Mouse (Mus musculus): ENCODE measurements around the gene Vsx2. TPM values are rescaled to one million over a fixed set of nuclear protein-coding genes. Genes with fewer than 3 reads are reported as not detected.

The Vsx2 gene
- polyA plus RNA-seq (2014; fragmentation: Illumina TruSeq; extraction: RNeasy Lipid Tissue Mini Kit (QIAGEN cat#74804); ENCODE audit: low read depth, low replicate concordance): not detected

GRCm38 (mm10) chr12:84569336-84569970 is at the start of gene Vsx2:
Gene Vsx2 (plus strand): TSS chr12:84569762.

GRCm38 (mm10) chr12:84616977-84617630 is 47.5 kb downstream of the Vsx2 start, which contains the start of gene Abcd4:
Gene Abcd4 (minus strand): TSS chr12:84617413.

GRCm38 (mm10) chr12:84640654-84641053 is 71.1 kb downstream of the Vsx2 start, which contains the start of gene Vrtn:
Gene Vrtn (plus strand): TSS chr12:84641019.

Other genes with a start within 250 kb of the Vsx2 start
- gene Coq6, start 208.1 kb upstream of the Vsx2 start, polyA plus RNA-seq (2014; fragmentation: Illumina TruSeq; extraction: RNeasy Lipid Tissue Mini Kit (QIAGEN cat#74804); ENCODE audit: low read depth, low replicate concordance): 2.8 TPM
- 22.1 TPM for gene Fam161b, start 207.9 kb upstream of the Vsx2 start, polyA plus RNA-seq (2014; fragmentation: Illumina TruSeq; extraction: RNeasy Lipid Tissue Mini Kit (QIAGEN cat#74804); ENCODE audit: low read depth, low replicate concordance)
- gene Entpd5, start 160.7 kb upstream of the Vsx2 start, polyA plus RNA-seq (2014; fragmentation: Illumina TruSeq; extraction: RNeasy Lipid Tissue Mini Kit (QIAGEN cat#74804); ENCODE audit: low read depth, low replicate concordance): 24.3 TPM
- 830 TPM for gene Bbof1, start 160.7 kb upstream of the Vsx2 start, polyA plus RNA-seq (2014; fragmentation: Illumina TruSeq; extraction: RNeasy Lipid Tissue Mini Kit (QIAGEN cat#74804); ENCODE audit: low read depth, low replicate concordance)
- 22.0 TPM for gene Rnf113a2, start 152.6 kb upstream of the Vsx2 start, polyA plus RNA-seq (2014; fragmentation: Illumina TruSeq; extraction: RNeasy Lipid Tissue Mini Kit (QIAGEN cat#74804); ENCODE audit: low read depth, low replicate concordance)
- 48.4 TPM for gene Aldh6a1, start 118.8 kb upstream of the Vsx2 start, polyA plus RNA-seq (2014; fragmentation: Illumina TruSeq; extraction: RNeasy Lipid Tissue Mini Kit (QIAGEN cat#74804); ENCODE audit: low read depth, low replicate concordance)
- 29.9 TPM for gene Lin52, start 118.3 kb upstream of the Vsx2 start, polyA plus RNA-seq (2014; fragmentation: Illumina TruSeq; extraction: RNeasy Lipid Tissue Mini Kit (QIAGEN cat#74804); ENCODE audit: low read depth, low replicate concordance)
- 0.07 TPM for gene Abcd4, start 47.7 kb downstream of the Vsx2 start, polyA plus RNA-seq (2014; fragmentation: Illumina TruSeq; extraction: RNeasy Lipid Tissue Mini Kit (QIAGEN cat#74804); ENCODE audit: low read depth, low replicate concordance)
- not detected for gene Vrtn, start 71.3 kb downstream of the Vsx2 start, polyA plus RNA-seq (2014; fragmentation: Illumina TruSeq; extraction: RNeasy Lipid Tissue Mini Kit (QIAGEN cat#74804); ENCODE audit: low read depth, low replicate concordance)
- gene Syndig1l, start 129.1 kb downstream of the Vsx2 start, polyA plus RNA-seq (2014; fragmentation: Illumina TruSeq; extraction: RNeasy Lipid Tissue Mini Kit (QIAGEN cat#74804); ENCODE audit: low read depth, low replicate concordance): 1.6 TPM
- 10.9 TPM for gene Npc2, start 203.4 kb downstream of the Vsx2 start, polyA plus RNA-seq (2014; fragmentation: Illumina TruSeq; extraction: RNeasy Lipid Tissue Mini Kit (QIAGEN cat#74804); ENCODE audit: low read depth, low replicate concordance)
- 156 TPM for gene Isca2, start 203.5 kb downstream of the Vsx2 start, polyA plus RNA-seq (2014; fragmentation: Illumina TruSeq; extraction: RNeasy Lipid Tissue Mini Kit (QIAGEN cat#74804); ENCODE audit: low read depth, low replicate concordance)

Data from testis, adult 10 weeks (tissue).